Mouse (Mus musculus): Measurements from ENCODE around the gene Gigyf2. TPM values are rescaled to one million over a fixed set of nuclear protein-coding genes. Genes with fewer than 3 reads are reported as not detected.

Gene Gigyf2
- total and polyA plus RNA-seq, 3 experiments = 87.3 to 156 (median 93.5) TPM

GRCm38 (mm10) chr1:87287105-87287504 is 39.7 kb upstream of the Gigyf2 start:
- H3K36me3 ChIP-seq (replicated peaks in 1 of 2; ENCODE audit: control insufficient read depth in 1 of 2, insufficient read depth in 1 of 2, low read length in 1 of 2) = no peaks in the 10 kb centered on the region
- H3K4me3 ChIP-seq (replicated peaks in 1 of 3; ENCODE audit: low read depth in 2 of 3, low read length in 2 of 3, poor library complexity in 1 of 3) = no peak overlapping the region
- no peak overlapping the region for H3K9ac ChIP-seq (ENCODE audit: insufficient read depth, low read depth)
- no peak overlapping the region for H3K4me2 ChIP-seq (ENCODE audit: insufficient read depth, low read depth, poor library complexity, severe bottlenecking)
- no peak overlapping the region for H3K27ac ChIP-seq (ENCODE audit: insufficient read depth, low read depth)
- H3K79me2 ChIP-seq (replicated peaks; ENCODE audit: control insufficient read depth, extremely low read depth, insufficient read depth, poor library complexity, severe bottlenecking) = no peaks in the 10 kb centered on the region
- dilution Hi-C loops (cut with MboI; ENCODE audit: extremely low pct_ligation_motif_present, extremely low pct_unique_long_range_greater_than_20kb, low sequenced_read_pairs) (no loop called here), in situ Hi-C loops (cut with MboI; ENCODE audit: low pct_ligation_motif_present, low pct_unique_long_range_greater_than_20kb, low sequenced_read_pairs) (no loop called here)
- peaks cover 4% of the 10 kb centered on the region for H3K9me3 ChIP-seq (replicated peaks; ENCODE audit: low read length)
- DNase-seq (ENCODE audit: extremely low read depth) = no peak
- no peaks in the 10 kb centered on the region for H3K27me3 ChIP-seq (replicated peaks)
- peaks cover 0 to under 1% of the 10 kb centered on the region in 2 experiments; a peak in 2 of 4 replicates for H3K4me1 ChIP-seq (ENCODE audit: control insufficient read depth in 1 of 2, insufficient read depth in 2 of 2)
- TF ChIP-seq SMC3 (IDR thresholded peaks at IDR 0.05; ENCODE audit: low read depth, low read length) (no peak), EP300 (IDR thresholded peaks at IDR 0.05; ENCODE audit: low read length) (no peak), USF1 (IDR thresholded peaks at IDR 0.05; ENCODE audit: low read depth, low read length) (no peak), ZKSCAN1 (IDR thresholded peaks at IDR 0.05; ENCODE audit: borderline replicate concordance, low read depth, low read length) (no peak), PAX5 (IDR thresholded peaks at IDR 0.05; ENCODE audit: low read length) (no peak), POLR2A (IDR thresholded peaks at IDR 0.05; ENCODE audit: low read depth, low read length) (no peak), HCFC1 (IDR thresholded peaks at IDR 0.05; ENCODE audit: low read depth, low read length) (no peak), E2F4 (IDR thresholded peaks at IDR 0.05; ENCODE audit: insufficient replicate concordance, low read depth, low read length) (no peak), MEF2A (IDR thresholded peaks at IDR 0.05; ENCODE audit: borderline replicate concordance, low read depth, low read length) (no peak), ETS1 (conservative IDR thresholded peaks at IDR 0.05; ENCODE audit: low read depth, low read length) (no peak), MYC (IDR thresholded peaks at IDR 0.05; ENCODE audit: low read depth, low read length) (no peak), ZNF384 (IDR thresholded peaks at IDR 0.05; ENCODE audit: low read depth, low read length) (no peak), JUN (IDR thresholded peaks at IDR 0.05; ENCODE audit: insufficient read depth, low read depth, low read length) (no peak), MAFK (IDR thresholded peaks at IDR 0.05; ENCODE audit: insufficient replicate concordance, low read length) (no peak), USF2 (conservative IDR thresholded peaks at IDR 0.05; ENCODE audit: low read depth, low read length) (no peak)

GRCm38 (mm10) chr1:87291416-87291815 is 35.4 kb upstream of the Gigyf2 start:
- Histone ChIP-seq H3K36me3 (replicated peaks in 1 of 2; ENCODE audit: control insufficient read depth in 1 of 2, insufficient read depth in 1 of 2, low read length in 1 of 2) (no peaks in the 10 kb centered on the region), H3K27me3 (replicated peaks) (no peaks in the 10 kb centered on the region), H3K27ac (ENCODE audit: insufficient read depth, low read depth) (no peak overlapping the region), H3K4me3 (replicated peaks in 1 of 3; ENCODE audit: low read depth in 2 of 3, low read length in 2 of 3, poor library complexity in 1 of 3) (no peak overlapping the region), H3K4me2 (ENCODE audit: insufficient read depth, low read depth, poor library complexity, severe bottlenecking) (no peak overlapping the region), H3K4me1 (ENCODE audit: control insufficient read depth in 1 of 2, insufficient read depth in 2 of 2) (no peaks in the 10 kb centered on the region; a peak in 1 of 4 replicates), H3K9me3 (replicated peaks; ENCODE audit: low read length) (no peaks in the 10 kb centered on the region), H3K9ac (ENCODE audit: insufficient read depth, low read depth) (no peak overlapping the region), H3K79me2 (replicated peaks; ENCODE audit: control insufficient read depth, extremely low read depth, insufficient read depth, poor library complexity, severe bottlenecking) (no peaks in the 10 kb centered on the region)
- TF ChIP-seq CHD2 (IDR thresholded peaks at IDR 0.05; ENCODE audit: low read length) = no peak
- TF ChIP-seq GABPA (IDR thresholded peaks at IDR 0.05; ENCODE audit: insufficient replicate concordance, low read depth, low read length) = no peak
- no peak for TF ChIP-seq TCF12 (IDR thresholded peaks at IDR 0.05; ENCODE audit: low read depth, low read length)
- in situ Hi-C loops (cut with MboI; ENCODE audit: low pct_ligation_motif_present, low pct_unique_long_range_greater_than_20kb, low sequenced_read_pairs) = no loop called here
- no peak for DNase-seq (ENCODE audit: extremely low read depth)
- dilution Hi-C loops (cut with MboI; ENCODE audit: extremely low pct_ligation_motif_present, extremely low pct_unique_long_range_greater_than_20kb, low sequenced_read_pairs) = no loop called here
